Mouse (Mus musculus): Measurements from ENCODE around the gene Ift122.

Gene Ift122

DNA sequence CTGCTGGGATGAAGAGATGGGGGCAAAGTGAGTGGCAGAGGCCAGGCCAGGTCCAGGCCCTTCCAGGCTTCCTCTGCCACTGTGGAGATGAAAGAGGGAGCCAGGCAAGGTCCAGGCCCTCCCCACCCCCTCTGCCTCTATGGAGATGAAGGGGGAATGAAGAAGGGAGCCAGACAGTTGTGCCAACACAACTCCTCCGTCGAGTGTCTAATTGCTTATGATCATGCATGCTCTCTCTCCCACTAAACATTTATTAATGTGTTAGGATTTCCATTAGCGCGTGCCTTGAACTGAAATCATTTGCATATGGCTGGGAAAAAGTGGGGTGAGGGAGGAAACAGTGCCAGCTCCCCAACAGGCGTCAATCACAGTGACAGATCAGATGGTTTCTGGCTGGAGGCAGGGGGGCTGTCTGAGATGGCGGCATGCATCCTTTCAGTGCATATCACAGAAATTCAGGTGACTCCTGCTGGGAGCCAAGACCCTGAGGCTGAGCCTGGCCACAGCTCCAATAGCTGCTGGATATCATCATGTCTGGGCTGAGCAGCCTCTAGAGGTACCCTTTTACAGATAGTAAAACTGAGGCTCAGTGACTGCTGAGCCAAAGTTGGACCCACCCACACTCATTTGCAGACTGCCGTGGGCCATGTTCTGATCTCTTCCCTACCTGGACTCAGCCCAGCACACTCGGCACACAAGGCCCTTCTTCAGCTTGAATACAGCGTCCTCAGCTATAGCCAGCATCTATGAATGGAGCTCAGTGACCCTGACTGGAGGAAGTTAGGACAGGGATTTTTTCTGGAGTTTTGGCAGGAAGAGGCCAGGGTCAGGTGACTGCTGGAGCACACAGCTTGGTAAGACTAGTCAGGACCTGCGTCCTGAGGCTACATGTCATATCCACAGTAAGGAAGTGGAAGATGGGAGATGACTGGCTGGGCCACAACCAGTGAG is 74.3 kb downstream of the Ift122 start:
- no peak for DNase-seq

DNA sequence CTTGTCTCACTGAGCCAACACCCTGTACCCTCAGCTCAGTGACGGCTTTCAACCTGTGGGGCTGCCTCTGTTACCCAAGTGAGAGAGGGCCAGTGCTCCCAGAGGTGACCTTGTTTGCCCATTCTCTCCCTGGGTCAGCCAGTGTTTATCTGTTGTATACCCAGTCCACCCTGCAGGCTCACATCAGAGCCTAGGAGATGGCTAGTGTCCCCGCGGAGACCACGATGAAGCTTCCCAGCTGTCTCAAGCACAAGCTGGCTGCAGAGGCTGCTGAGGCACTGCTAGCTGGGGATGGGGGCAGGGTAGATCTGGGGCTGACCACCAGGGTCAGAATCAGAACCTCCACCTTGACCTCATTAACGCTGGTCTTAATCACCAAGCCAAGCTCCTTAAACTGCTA is 76.7 kb downstream of the Ift122 start:
- no peak for DNase-seq

DNA sequence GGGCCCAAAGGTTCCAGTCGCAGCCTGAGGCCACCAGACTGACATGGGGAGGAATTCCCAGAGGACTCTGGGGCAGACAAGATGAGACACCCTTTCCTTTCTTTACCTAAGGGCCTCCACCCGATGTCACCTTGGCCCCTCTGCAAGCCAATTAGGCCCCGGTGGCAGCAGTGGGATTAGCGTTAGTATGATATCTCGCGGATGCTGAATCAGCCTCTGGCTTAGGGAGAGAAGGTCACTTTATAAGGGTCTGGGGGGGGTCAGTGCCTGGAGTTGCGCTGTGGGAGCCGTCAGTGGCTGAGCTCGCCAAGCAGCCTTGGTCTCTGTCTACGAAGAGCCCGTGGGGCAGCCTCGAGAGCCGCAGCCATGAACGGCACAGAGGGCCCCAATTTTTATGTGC is 78.4 kb downstream of the Ift122 start, which contains the start of gene Rho:
TSS of gene Rho (plus strand) at position 110 of the 400 bp plus-strand sequence.
- DNase-seq: no peak

DNA sequence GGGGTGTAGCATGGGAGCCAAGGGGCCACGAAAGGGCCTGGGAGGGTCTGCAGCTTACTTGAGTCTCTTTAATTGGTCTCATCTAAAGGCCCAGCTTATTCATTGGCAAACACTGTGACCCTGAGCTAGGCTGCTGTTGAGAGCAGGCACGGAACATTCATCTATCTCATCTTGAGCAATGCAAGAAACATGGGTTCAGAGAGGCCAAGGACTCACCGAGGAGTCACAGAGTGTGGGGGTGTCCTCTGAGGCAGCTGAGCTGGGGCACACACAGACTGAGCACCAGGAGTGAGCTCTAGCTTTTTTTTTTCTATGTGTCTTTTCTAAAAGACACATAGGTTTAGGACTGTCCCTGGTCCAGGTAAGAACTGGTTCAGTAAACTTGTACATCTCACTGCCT is 79.1 kb downstream of the Ift122 start:
- no peak for DNase-seq

DNA sequence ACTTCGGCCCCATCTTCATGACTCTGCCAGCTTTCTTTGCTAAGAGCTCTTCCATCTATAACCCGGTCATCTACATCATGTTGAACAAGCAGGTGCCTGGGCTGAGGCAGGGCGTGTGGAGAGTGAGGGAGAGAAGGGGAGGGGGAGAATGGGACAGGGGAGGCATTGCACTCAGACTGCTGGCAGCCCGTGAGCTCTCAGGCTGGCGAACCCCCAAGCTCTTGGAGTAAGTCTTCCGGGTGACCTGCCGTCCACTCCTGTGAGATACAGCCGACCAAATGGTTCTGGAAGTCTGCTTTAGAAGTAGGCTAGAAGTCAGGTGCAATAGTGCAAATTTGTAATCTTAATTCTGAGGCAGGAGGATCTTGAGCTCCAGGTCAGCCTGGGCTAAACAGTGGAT is 82.3 kb downstream of the Ift122 start:
- no peak for DNase-seq

DNA sequence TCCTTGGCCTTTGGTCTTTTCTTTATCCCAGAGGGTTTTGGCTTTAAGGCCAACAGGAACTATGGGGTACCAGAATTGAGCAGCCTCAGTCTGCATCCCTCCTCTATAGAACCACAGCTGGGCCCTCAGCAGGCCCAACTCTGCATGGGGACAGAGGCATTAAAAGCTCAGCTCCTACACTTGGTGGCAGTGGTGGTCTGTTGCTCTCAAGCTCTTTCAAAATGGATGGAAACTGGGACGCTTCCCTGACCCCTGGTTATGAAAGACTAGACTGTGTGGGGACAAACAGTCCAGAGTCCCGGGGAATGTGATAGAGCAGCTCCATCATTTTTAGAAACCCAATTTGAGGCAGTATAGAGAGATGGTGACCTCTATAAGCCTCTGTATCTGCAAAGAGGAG is 84.7 kb downstream of the Ift122 start:
- no peak for DNase-seq

DNA sequence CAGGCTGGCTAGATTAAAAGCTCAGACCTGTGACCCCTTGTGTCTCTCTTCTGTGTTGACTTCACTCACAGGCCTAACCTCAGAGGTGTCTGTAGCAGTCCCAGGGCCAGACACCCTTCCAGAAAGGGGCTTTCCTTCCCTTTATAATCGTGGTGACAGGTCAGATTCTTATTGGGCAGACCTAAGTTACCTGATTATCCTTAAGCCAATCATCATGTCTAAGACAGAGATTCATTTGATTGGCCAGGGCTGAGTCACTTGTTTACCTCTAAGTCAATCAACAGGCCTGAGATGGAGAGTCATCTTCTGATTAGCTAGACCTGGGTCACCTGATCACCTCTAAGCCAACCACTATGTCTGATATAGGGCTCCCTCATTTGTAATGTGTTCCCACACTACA is 85.5 kb downstream of the Ift122 start:
- DNase-seq: no peak

DNA sequence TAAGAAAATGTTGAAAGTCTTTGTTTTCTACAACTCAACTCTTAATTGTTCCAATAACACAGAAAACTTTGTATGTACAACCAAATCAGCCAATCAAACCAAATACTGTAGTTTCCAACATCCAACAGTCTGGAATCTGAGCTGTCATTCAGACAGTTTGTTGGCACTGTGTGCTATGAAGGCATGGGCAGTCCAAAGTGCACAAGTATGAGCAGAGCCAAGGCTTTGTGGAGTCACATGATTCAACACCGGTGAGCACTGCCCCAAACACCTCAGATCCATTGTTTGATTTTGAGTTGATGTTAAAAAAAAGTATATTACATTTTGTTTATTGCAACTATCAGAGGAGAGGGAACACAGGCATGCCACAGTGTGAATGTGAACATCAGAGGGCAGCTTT is 87.3 kb downstream of the Ift122 start:
- DNase-seq: no peak

DNA sequence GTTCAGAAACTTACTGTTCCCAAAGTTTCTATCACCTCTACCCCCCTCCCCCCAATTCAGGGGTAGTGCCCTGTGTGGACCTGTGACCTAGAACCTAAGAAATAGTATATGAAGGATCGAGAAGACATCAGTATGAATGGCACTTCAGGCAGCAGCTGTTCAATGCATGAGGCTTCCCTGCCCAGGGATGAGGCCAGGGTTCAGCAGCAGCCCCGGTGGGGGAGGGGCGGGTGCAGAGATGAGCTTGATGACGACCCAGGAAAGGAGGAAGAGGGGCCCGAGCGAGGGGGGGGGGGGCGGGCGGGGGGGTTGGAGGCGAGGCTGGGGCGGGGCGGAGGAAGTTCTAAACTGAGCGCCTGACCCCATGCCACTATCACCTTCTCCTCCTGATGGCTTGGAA is 87.9 kb downstream of the Ift122 start:
- DNase-seq: peak; percentile 63

DNA sequence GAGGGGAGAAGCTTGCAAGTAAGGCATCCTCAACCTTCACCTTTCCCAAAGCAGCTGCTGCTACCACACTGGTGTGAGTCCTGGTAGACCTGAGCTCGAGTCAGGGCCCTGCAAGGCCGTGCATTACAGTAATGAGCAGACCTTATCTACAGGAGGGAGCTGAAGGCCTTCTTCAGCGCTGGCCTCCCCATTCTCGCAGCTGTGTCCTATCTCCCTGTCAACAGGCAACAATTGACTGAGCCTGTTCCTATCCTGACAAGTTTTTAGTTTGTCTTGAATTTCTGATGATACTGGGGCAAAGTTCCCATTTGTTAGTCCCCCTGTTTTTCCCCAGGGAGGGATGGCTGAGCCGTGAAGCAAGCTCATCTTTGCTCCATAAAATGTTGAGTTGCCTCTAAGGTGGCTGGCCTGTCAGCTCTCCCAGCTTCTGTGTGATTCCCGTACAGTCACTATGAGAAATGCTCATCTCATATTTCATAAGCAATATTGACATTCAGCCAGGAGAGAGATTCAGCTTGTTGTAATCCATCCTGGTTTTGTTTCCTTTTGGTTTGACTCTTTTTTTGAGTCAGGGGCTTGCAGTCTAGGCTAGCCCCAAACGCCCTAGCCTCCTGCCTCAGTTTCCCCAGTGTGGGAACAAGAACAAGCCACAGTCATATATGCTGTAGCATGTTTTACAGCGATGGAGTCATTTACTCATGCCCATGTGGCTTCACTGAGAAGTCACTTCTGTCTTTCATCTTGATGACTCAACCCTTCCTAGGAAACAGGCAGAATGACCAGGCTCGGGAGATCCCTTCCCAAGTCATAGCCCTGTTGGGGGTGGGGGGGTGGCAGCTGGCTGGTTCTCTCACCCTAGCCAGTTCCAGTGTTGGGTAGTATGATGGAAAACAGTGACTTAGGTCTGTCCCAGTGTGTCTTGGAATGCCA is 90.5 kb downstream of the Ift122 start:
- no peak for DNase-seq

DNA sequence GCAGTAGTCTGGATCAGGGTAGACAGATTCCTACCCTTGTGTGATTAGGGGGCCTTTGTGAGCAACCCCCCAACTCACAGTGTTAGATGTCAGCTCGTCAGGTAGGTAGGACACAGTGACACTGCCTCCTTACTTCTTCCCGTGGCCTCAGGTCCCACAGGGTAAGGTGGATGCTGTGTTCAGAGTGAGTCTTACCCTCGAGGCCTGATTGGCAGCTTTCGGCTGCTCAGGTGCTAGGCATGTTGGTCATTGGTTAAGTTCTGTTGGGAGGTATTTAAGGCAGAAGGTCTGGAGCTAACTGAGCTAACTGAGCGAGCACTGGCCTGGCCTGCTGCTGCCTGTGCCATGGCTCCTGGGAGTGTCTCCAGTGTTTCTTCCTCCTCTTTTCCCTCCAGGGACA is 91.4 kb downstream of the Ift122 start, which contains the start of gene H1foo:
TSS of gene H1foo (plus strand) at position 301 of the 400 bp plus-strand sequence.
- DNase-seq: no peak

DNA sequence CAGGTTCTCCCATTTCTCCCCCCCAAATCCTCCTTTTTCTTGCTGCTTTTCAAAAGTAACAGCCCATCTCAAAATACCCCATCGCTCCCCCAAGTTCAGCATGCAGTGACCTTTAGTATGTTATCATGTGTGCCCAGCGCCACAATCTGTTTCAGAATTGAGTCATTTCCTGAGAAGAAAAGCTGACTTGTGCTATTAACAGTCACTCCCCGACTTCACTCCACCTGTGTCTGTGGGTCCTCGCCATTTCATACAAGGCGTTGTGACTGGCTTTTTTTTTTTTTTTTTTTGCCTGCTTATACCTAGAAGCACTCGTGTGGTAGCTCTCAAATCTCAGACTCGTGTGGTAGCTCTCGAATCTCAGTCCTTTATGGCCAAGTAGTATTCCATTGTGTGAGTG is 92.4 kb downstream of the Ift122 start:
- no peak for DNase-seq

DNA sequence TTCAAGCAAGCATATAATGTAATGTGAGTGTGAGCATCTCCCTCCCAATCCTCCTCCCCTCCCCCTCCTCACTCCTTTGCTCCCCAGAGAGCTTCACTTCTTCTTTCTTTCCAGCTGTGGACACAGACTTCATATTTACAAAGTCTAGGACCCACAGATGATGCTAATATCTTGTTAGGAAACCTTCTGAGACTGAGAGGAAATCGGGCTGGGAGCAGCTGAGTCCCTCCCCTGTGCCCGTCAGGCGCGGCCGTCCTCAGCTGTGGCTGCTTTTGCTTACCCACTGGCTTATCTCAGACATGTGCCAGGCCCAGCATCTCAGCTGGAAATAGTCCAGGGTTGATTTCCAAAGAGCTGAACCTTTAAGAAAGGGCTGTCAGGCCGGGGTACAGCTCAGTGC is 93.1 kb downstream of the Ift122 start:
- DNase-seq: no peak

DNA sequence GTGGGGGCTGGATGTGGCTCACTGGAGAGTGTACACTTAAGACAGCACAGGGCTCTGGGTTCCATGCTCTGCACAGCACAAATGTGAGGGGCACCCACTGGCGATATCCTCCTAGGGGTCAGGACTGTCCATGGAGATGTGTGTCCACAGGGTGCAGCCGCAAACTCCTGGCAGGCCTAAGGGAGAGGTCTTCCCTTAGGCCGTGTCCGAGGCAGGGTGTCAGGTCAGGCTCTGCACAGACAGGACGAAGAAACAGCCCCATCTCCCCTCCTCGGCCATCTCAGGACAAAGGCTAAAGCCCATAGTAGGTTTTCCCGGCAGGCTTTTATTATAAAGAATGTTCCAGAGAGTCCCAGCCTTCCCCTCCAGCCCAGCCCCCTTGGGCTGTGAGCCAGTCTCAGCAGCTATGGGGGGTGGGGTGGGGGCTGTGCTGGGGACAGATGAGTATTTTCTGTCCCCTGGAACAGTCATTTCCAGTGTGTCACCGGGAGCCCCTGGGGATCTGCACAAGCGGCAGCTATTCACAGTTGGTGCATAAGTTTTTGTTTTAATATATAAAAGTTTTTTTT is 101.3 kb downstream of the Ift122 start:
- no peak for DNase-seq

DNA sequence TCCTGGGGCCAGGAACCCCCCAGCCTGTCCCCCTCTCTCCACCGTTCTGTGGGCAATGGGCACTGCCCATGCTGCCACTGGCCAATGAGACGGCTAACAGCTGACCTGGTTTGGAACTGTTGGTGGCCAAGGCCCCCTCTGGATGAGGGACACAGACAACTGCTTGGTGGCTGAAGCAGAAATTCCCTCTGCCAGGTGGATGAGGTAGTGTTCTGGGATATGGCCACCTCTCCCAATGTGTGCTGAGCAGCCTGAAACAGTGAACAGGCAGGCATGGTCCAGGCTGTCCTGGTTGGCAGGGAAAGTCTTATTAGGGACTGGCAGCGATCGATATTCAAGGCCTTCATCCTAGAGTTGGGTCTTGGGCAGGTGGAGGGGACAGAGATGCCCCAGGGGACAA is 101.9 kb downstream of the Ift122 start:
- DNase-seq: no peak

DNA sequence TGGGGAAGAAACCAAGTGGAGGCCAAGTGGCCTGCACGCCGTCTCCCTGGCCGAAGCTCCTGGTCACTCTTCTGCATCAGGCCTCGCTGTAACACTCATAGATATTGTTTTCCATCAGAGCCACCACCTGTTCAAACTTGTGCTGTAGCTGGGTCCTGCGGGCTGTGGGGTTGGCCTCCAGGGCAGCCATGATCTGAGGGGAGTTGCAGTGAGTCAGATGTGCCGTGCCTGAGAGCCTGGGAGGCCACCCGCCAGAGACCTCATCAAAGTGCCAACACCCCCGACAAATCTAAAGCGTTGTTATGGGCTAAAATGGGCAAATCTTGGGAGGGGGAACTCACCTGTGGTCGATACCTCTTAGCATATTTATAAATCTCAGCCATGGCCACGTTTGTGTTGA is 102.4 kb downstream of the Ift122 start:
- DNase-seq: no peak

DNA sequence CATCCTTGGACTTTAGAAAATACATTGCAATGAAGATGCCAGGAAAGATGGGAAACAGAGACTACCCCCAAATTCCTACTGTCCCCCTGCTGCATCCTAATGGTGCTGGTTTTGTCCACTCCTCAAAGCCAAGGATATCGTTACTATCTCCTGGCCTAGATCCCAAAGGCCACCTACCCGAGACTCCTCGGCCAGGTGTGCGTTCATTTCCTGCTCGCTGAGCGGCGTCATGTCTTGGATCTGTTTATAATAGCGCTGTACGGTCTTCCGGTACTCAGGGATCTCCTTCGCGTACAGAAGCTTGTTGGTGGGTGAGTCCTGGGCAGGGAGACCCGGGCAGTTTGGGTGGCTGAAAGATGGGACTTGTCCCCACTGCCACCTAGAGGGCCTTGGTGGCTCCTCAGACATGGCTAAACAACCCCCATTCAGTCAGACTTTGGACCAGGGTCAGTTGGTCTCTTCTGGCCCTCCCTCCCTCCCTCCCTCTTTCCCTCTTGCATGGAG is 103.2 kb downstream of the Ift122 start:
- DNase-seq: no peak

DNA sequence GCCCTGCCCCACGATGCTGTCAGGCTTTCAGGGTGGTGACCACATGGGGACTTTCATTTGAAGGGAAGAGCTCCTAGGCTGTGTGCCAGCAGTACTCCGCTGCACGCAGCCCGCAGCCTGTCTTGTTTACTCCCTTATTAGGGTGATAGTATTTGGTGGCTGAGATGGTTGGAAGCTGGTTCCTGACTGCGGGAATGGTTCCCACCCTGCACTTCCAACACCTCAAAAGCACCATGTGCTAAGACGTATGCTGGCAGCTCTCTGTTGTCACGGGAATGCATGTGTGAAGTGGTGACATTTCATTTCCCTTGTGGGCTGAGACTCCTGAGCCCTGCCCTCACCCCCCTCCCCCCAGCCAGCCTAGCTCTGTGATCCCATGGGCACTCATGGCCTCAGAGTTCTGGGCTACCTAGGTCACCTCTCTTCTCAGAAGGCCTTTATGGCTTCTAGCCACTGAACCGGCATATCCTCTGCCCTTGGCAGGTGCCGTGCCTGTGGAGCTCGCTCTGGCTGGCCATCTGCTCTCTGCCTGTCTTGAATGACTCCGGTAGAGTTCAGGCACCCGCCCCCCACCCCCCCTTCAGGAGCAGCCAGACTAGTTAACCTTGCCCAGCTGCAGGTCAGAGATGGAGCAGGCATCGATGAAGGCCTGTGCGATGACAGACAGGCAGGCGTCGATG is 103.8 kb downstream of the Ift122 start:
- peak; percentile 39 for DNase-seq

DNA sequence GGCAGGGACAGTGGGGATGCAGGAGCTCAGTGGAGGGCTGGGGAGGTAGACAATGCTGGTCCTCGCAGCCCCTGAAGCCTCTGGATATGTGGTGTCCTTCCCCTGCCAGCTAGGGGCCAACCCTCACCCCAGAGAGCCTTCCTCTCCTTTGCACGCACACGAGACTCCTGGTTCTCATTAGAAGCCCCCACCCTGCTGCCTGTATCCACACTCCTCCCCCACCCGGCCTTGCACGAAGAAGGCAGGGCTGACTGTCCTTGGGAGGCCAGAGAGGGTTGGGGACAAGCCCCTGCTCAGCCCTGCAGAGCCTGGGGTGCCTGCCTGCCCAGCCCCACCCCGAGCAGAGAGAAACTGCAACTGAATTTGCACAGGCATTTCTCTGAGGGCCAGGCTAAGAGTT is 104.4 kb downstream of the Ift122 start:
- peak; percentile 41 for DNase-seq

DNA sequence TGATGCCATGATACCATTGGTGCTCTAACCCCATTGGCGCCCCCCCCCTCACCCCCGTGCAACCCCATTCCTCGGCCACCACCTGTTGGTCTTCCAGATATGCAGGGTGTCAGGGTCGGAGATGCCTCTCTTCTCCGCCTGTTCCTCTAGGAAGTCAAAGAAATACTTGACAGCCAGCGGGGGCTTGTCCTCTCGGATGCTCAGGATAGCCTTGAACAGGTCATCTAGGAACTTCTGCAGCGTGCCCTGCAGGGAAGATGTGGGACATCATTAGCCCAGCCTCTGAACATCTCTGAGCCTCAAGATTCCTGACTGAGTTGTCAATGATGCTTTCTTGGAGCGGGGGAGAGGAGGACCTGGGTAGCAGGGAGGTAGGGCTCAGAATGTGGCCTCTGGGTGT is 105.2 kb downstream of the Ift122 start:
- DNase-seq: no peak

DNA sequence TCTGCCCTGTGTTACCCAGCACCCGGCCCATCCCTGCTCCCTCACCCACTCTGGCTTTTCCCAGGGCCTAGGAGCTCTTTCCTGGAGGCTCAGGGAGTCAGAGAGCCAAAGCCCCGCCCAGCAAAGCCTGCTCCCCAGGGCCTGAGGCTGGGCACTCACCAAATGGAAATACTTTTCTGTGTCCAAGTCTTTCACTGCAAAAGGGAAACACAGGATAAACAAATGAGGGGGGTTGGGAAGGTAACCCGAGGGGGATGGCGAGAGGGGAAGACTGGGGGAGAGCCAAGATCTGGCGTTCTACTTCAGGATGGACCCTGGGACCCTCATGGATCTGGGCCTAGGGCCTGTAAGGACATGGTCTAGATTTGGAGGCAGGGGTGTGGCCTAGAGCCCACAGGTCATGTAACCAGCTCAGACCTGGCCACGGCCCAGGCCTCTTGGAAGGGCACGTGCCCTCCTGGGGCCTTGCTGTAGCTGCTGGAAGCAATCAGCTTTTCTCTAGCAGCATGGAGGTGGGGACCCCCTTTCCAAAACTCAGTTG is 106.0 kb downstream of the Ift122 start:
- no peak for DNase-seq

DNA sequence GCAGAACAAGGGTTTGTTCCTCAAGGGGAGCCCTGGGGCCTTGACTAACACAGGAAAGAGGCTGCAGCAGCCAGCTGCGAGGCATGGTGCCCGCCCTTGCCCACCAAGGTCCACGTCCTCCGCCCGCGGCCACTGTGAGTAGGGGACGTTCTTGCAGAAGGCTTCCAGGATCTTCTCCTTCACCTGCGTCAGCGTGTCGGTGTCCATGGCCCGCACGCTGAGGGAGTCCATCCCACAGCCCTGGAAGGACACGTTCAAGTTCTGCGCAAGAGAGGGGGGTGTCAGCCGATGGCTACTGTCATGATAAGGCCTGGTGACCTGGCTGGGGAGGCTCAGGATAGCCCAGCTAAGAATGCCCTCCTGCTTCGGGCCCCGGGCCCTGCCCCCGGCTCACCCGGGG is 107.1 kb downstream of the Ift122 start:
- DNase-seq: no peak

Data from embryo, embryonic 11 days (tissue).